Mouse (Mus musculus) liver, postnatal 0 days (tissue): Measurements from ENCODE around the gene Diras2. TPM values are rescaled to one million over a fixed set of nuclear protein-coding genes. Genes with fewer than 3 reads are reported as not detected.

Experiments used
- ATAC-seq: fragments of 200-750 bp; cut with Nextera tagmentation; 2 replicates; pipeline ENCODE4 v1.8.0; 2017; ENCODE audit warnings: mild to moderate bottlenecking, moderate library complexity
- DNase-seq: peaks from one replicate; pipeline ENCODE4 v3.0.0-alpha.2; 2016
- H3K27ac ChIP-seq: fragments of 300-500 bp; sonication (generic); 2 replicates; pipeline ENCODE4 v1.5.1; 2014; ENCODE audit warnings: antibody characterized with exemption, moderate library complexity, mild to moderate bottlenecking, low read depth
- H3K27me3 ChIP-seq: fragments of 300-500 bp; sonication (generic); 2 replicates; pipeline ENCODE4 v1.6.1; 2014; ENCODE audit warnings: low read length, control low read depth, mixed read lengths; ENCODE audit not compliant: insufficient read depth
- H3K36me3 ChIP-seq: fragments of 300-500 bp; sonication (generic); replicated peaks from 2 replicates; pipeline ENCODE4 v1.6.1; 2014; ENCODE audit warnings: mild to moderate bottlenecking, control low read depth, low read length, moderate library complexity, mixed read lengths; ENCODE audit not compliant: insufficient read depth
- H3K4me1 ChIP-seq: fragments of 300-500 bp; sonication (generic); 2 replicates; pipeline ENCODE4 v1.6.1; 2014; ENCODE audit warnings: antibody characterized with exemption, mild to moderate bottlenecking, control low read depth; ENCODE audit not compliant: insufficient read depth
- H3K4me2 ChIP-seq: fragments of 300-500 bp; sonication (generic); 2 replicates; pipeline ENCODE4 v1.6.1; 2014; ENCODE audit warnings: low read depth, mild to moderate bottlenecking, low read length, moderate library complexity, mixed read lengths
- H3K4me3 ChIP-seq: fragments of 300-500 bp; sonication (generic); 2 replicates; pipeline ENCODE4 v1.5.1; 2014; ENCODE audit warnings: low read depth, low read length
- H3K9ac ChIP-seq: fragments of 300-500 bp; sonication (generic); replicated peaks from 2 replicates; pipeline ENCODE4 v1.6.1; 2014; ENCODE audit warnings: mild to moderate bottlenecking, moderate library complexity
- H3K9me3 ChIP-seq: fragments of 300-500 bp; sonication (generic); 2 replicates; pipeline ENCODE4 v1.6.1; 2016; ENCODE audit warnings: mild to moderate bottlenecking, control low read depth, low read length, mixed read lengths
- CTCF ChIP-seq: sonication (generic); IDR thresholded peaks from 2 replicates; pipeline ENCODE4 v1.5.1; 2016; ENCODE audit warnings: antibody characterized with exemption, low read depth
- EP300 ChIP-seq: IDR thresholded peaks from 2 replicates; pipeline ENCODE4 v1.6.1; 2016; ENCODE audit warnings: antibody characterized with exemption, low read depth, mild to moderate bottlenecking
- WGBS: fragments of 180-500 bp; shearing (Covaris S2); extraction: QIAGEN DNeasy Blood & Tissue Kit; methylation state at CpG from one replicate; pipeline ENCODE4 v1.1.7; 2014; ENCODE audit not compliant: insufficient replicate concordance; 5-methylcytosine and 5-hydroxymethylcytosine counted together
- polyA plus RNA-seq: library from polyadenylated mRNA; unstranded; fragments of >200 nt; fragmentation: Nextera tagmentation; extraction: Ambion mirVana; gene quantifications from 2 replicates; pipeline ENCODE4 v1.2.1, GENCODE M21; 2015

Diras2 gene
- polyA plus RNA-seq, 1 experiment from 2014 or later, result 0.12 TPM

- no peak for ATAC-seq
Measured at GRCm38 (mm10) chr13:52557421-52557820, 26.3 kb upstream of the Diras2 start.

GRCm38 (mm10) chr13:52554722-52555121 is 23.6 kb upstream of the Diras2 start:
- WGBS, result 77% methylated on average over 9 of the region's 9 CpGs
- Histone ChIP-seq H3K9ac (no peak overlapping the region), H3K4me1 (peaks cover 2% of the 10 kb centered on the region; the same call in 1 of the 2 replicates), H3K9me3 (no peaks in the 10 kb centered on the region), H3K27ac (no peak overlapping the region), H3K4me3 (no peak overlapping the region), H3K36me3 (no peaks in the 10 kb centered on the region), H3K27me3 (no peaks in the 10 kb centered on the region), H3K4me2 (no peak overlapping the region)
- TF ChIP-seq EP300 (no peak), CTCF (no peak)
- ATAC-seq (no peak), DNase-seq (no peak)

More at GRCm38 (mm10) chr13:52557421-52557820, 26.3 kb upstream of the Diras2 start:
- DNase-seq, result no peak
- 51% methylated on average over 7 of the region's 7 CpGs for WGBS
- no peak for TF ChIP-seq EP300
- Histone ChIP-seq H3K4me1 (no peaks in the 10 kb centered on the region; the same call in 1 of the 2 replicates), H3K27ac (no peak overlapping the region), H3K9ac (no peak overlapping the region), H3K36me3 (no peaks in the 10 kb centered on the region), H3K27me3 (no peaks in the 10 kb centered on the region), H3K4me2 (no peak overlapping the region), H3K4me3 (no peak overlapping the region), H3K9me3 (no peaks in the 10 kb centered on the region)

GRCm38 (mm10) chr13:52552822-52553477 is 21.9 kb upstream of the Diras2 start:
- 55% methylated on average over 9 of the region's 9 CpGs for WGBS
- no peaks in the 10 kb centered on the region for H3K27me3 ChIP-seq
- DNase-seq (no peak), ATAC-seq (no peak)
- H3K36me3 ChIP-seq, result no peaks in the 10 kb centered on the region
- no peak overlapping the region for H3K27ac ChIP-seq
- no peak for TF ChIP-seq EP300
- TF ChIP-seq CTCF, result no peak
- peaks cover 2% of the 10 kb centered on the region; the same call in 1 of the 2 replicates for H3K4me1 ChIP-seq
- no peak overlapping the region for H3K9ac ChIP-seq
- no peak overlapping the region for H3K4me2 ChIP-seq
- H3K4me3 ChIP-seq, result no peak overlapping the region
- no peaks in the 10 kb centered on the region for H3K9me3 ChIP-seq

GRCm38 (mm10) chr13:52551275-52551674 is 20.2 kb upstream of the Diras2 start:
- H3K27me3 ChIP-seq, result no peaks in the 10 kb centered on the region
- peak overlapping the region; percentile 25; the same call in 1 of the 2 replicates for H3K27ac ChIP-seq
- H3K4me3 ChIP-seq, result no peak overlapping the region
- peak overlapping the region; percentile 30; the same call in 1 of the 2 replicates for H3K4me2 ChIP-seq
- H3K36me3 ChIP-seq, result no peaks in the 10 kb centered on the region
- H3K9ac ChIP-seq, result no peak overlapping the region
- no peaks in the 10 kb centered on the region for H3K9me3 ChIP-seq
- WGBS, result 28% methylated on average over 9 of the region's 9 CpGs
- DNase-seq (no peak), ATAC-seq (peak; percentile 44)
- TF ChIP-seq EP300, result no peak
- no peak for TF ChIP-seq CTCF
- H3K4me1 ChIP-seq, result peaks cover 2% of the 10 kb centered on the region; the same call in 1 of the 2 replicates

GRCm38 (mm10) chr13:52550690-52551193 is 19.7 kb upstream of the Diras2 start:
- 43% methylated on average over 5 of the region's 5 CpGs for WGBS
- H3K4me3 ChIP-seq, result no peak overlapping the region

GRCm38 (mm10) chr13:52546288-52546687 is 15.2 kb upstream of the Diras2 start:
- H3K27ac ChIP-seq, result no peak overlapping the region
- H3K36me3 ChIP-seq, result no peaks in the 10 kb centered on the region
- no peak overlapping the region for H3K9ac ChIP-seq
- 0 out of 2 replicates have a peak, but pooled peaks cover 2% of the 10 kb centered on the region for H3K4me1 ChIP-seq
- TF ChIP-seq CTCF, result no peak
- no peak overlapping the region for H3K4me3 ChIP-seq
- no peaks in the 10 kb centered on the region for H3K27me3 ChIP-seq
- ATAC-seq, result no peak
- no peak overlapping the region for H3K4me2 ChIP-seq
- no peaks in the 10 kb centered on the region for H3K9me3 ChIP-seq
- DNase-seq, result no peak
- 52% methylated on average over 6 of the region's 6 CpGs for WGBS

More at GRCm38 (mm10) chr13:52550690-52551193, 19.7 kb upstream of the Diras2 start:
- H3K36me3 ChIP-seq, result no peaks in the 10 kb centered on the region
- DNase-seq (no peak), ATAC-seq (no peak)
- H3K4me2 ChIP-seq, result no peak overlapping the region
- peaks cover 2% of the 10 kb centered on the region; the same call in 1 of the 2 replicates for H3K4me1 ChIP-seq
- H3K9ac ChIP-seq, result no peak overlapping the region
- H3K9me3 ChIP-seq, result no peaks in the 10 kb centered on the region
- peak overlapping the region; percentile 25; the same call in 1 of the 2 replicates for H3K27ac ChIP-seq
- TF ChIP-seq EP300, result no peak
- 0 out of 2 replicates have a peak, but pooled peaks have one; percentile 15 for TF ChIP-seq CTCF
- no peaks in the 10 kb centered on the region for H3K27me3 ChIP-seq
